Mouse (Mus musculus): Measurements from ENCODE around the gene Plagl1. TPM values are rescaled to one million over a fixed set of nuclear protein-coding genes. Genes with fewer than 3 reads are reported as not detected.
"Not testable (repeated sequence)": the region's sequence is repeated elsewhere in the genome, so short reads cannot be mapped to it uniquely, and the experiment has no call there.

Plagl1 gene
- 237 and 238 TPM in 2 replicates for polyA plus RNA-seq (2015; fragmentation: Nextera tagmentation; extraction: Ambion mirVana)

GRCm38 (mm10) chr10:13060021-13060668 is at the start of gene Plagl1:
TSS of gene Plagl1 (plus strand) at chr10:13060504.
- Histone ChIP-seq H3K4me1 (peaks cover 4% of the 10 kb centered on the region; the same call in 1 of the 2 replicates), H3K36me3 (no peaks in the 10 kb centered on the region), H3K9me3 (no peaks in the 10 kb centered on the region), H3K27me3 (replicated peaks) (0 out of 2 replicates have a peak, but pooled peaks cover 9% of the 10 kb centered on the region), H3K27ac (no peak within 1 kb of the TSS), H3K4me3 (replicated peaks) (peak within 1 kb of the TSS; percentile 32), H3K9ac (no peak within 1 kb of the TSS), H3K4me2 (peak within 1 kb of the TSS; percentile 61)
- 67% methylated on average over 11 of the region's 11 CpGs for WGBS
- no peak for ATAC-seq (ENCODE audit: insufficient read depth, low FRiP score, low read depth)

- Histone ChIP-seq H3K27me3 (replicated peaks) (no peaks in the 10 kb centered on the region), H3K27ac (no peak overlapping the region), H3K4me1 (peaks cover 13% of the 10 kb centered on the region), H3K9ac (no peak overlapping the region), H3K4me3 (replicated peaks) (no peak overlapping the region), H3K36me3 (peaks cover 6% of the 10 kb centered on the region; the same call in 1 of the 2 replicates), H3K4me2 (no peak overlapping the region), H3K9me3 (no peaks in the 10 kb centered on the region)
- ATAC-seq (ENCODE audit: insufficient read depth, low FRiP score, low read depth): no peak
- WGBS: 76% methylated on average over 7 of the region's 7 CpGs
These were observed 46.3 kb upstream of the Plagl1 start for GRCm38 (mm10) chr10:13014026-13014425.

GRCm38 (mm10) chr10:13016573-13016972 is 43.7 kb upstream of the Plagl1 start:
- peak; percentile 65; the same call in 1 of the 2 replicates for ATAC-seq (ENCODE audit: insufficient read depth, low FRiP score, low read depth)
- H3K27ac ChIP-seq: no peak overlapping the region

GRCm38 (mm10) chr10:13018510-13018909 is 41.8 kb upstream of the Plagl1 start:
- Histone ChIP-seq H3K4me3 (replicated peaks) (no peak overlapping the region), H3K4me2 (no peak overlapping the region)
- 65% methylated on average over 7 of the region's 7 CpGs for WGBS

More at GRCm38 (mm10) chr10:13016573-13016972, 43.7 kb upstream of the Plagl1 start:
- 21% methylated on average over 4 of the region's 4 CpGs for WGBS
- H3K27me3 ChIP-seq (replicated peaks): no peaks in the 10 kb centered on the region
- H3K4me2 ChIP-seq: no peak overlapping the region
- no peak overlapping the region for H3K9ac ChIP-seq
- no peaks in the 10 kb centered on the region for H3K36me3 ChIP-seq
- no peaks in the 10 kb centered on the region for H3K9me3 ChIP-seq
- H3K4me1 ChIP-seq: no peaks in the 10 kb centered on the region
- no peak overlapping the region for H3K4me3 ChIP-seq (replicated peaks)

GRCm38 (mm10) chr10:13019026-13019425 is 41.3 kb upstream of the Plagl1 start:
- H3K4me1 ChIP-seq: no peaks in the 10 kb centered on the region
- no peaks in the 10 kb centered on the region for H3K9me3 ChIP-seq
- no peaks in the 10 kb centered on the region for H3K27me3 ChIP-seq (replicated peaks)
- ATAC-seq (ENCODE audit: insufficient read depth, low FRiP score, low read depth): no peak
- no peak overlapping the region for H3K9ac ChIP-seq
- no peaks in the 10 kb centered on the region for H3K36me3 ChIP-seq
- WGBS: 83% methylated on average over 5 of the region's 5 CpGs
- H3K4me2 ChIP-seq: no peak overlapping the region
- no peak overlapping the region for H3K27ac ChIP-seq
- H3K4me3 ChIP-seq (replicated peaks): no peak overlapping the region

More at GRCm38 (mm10) chr10:13018510-13018909, 41.8 kb upstream of the Plagl1 start:
- Histone ChIP-seq H3K27me3 (replicated peaks) (no peaks in the 10 kb centered on the region), H3K9ac (no peak overlapping the region), H3K36me3 (no peaks in the 10 kb centered on the region), H3K9me3 (no peaks in the 10 kb centered on the region), H3K4me1 (no peaks in the 10 kb centered on the region), H3K27ac (no peak overlapping the region)
- ATAC-seq (ENCODE audit: insufficient read depth, low FRiP score, low read depth): no peak

- H3K4me2 ChIP-seq: no peak overlapping the region
- ATAC-seq (ENCODE audit: insufficient read depth, low FRiP score, low read depth): no peak
- 74% methylated on average over 4 of the region's 4 CpGs for WGBS
- H3K4me3 ChIP-seq (replicated peaks): no peak overlapping the region
- no peaks in the 10 kb centered on the region for H3K36me3 ChIP-seq
- H3K27me3 ChIP-seq (replicated peaks): no peaks in the 10 kb centered on the region
- H3K4me1 ChIP-seq: no peaks in the 10 kb centered on the region
- no peak overlapping the region for H3K27ac ChIP-seq
- H3K9me3 ChIP-seq: no peaks in the 10 kb centered on the region
- H3K9ac ChIP-seq: no peak overlapping the region
These were observed 38.2 kb upstream of the Plagl1 start for GRCm38 (mm10) chr10:13022103-13022502.

- not testable (repeated sequence) for H3K27ac ChIP-seq; ATAC-seq (ENCODE audit: insufficient read depth, low FRiP score, low read depth); H3K36me3 ChIP-seq; H3K9me3 ChIP-seq; H3K4me3 ChIP-seq (replicated peaks); H3K27me3 ChIP-seq (replicated peaks); H3K9ac ChIP-seq; H3K4me1 ChIP-seq; H3K4me2 ChIP-seq
- 70% methylated on average over 3 of the region's 3 CpGs for WGBS
These were observed 36.3 kb upstream of the Plagl1 start for GRCm38 (mm10) chr10:13023985-13024384.

- H3K9ac ChIP-seq: no peak overlapping the region
- H3K9me3 ChIP-seq: no peaks in the 10 kb centered on the region
- ATAC-seq (ENCODE audit: insufficient read depth, low FRiP score, low read depth): no peak
- H3K27me3 ChIP-seq (replicated peaks): no peaks in the 10 kb centered on the region
- WGBS: 80% methylated on average over 5 of the region's 5 CpGs
- H3K27ac ChIP-seq: no peak overlapping the region
- no peaks in the 10 kb centered on the region for H3K36me3 ChIP-seq
- H3K4me2 ChIP-seq: no peak overlapping the region
- no peak overlapping the region for H3K4me3 ChIP-seq (replicated peaks)
- no peaks in the 10 kb centered on the region for H3K4me1 ChIP-seq
These were observed 32.6 kb upstream of the Plagl1 start for GRCm38 (mm10) chr10:13027702-13028101.

- H3K27me3 ChIP-seq (replicated peaks): no peaks in the 10 kb centered on the region
These were observed 32.1 kb upstream of the Plagl1 start for GRCm38 (mm10) chr10:13028215-13028614.

GRCm38 (mm10) chr10:13029416-13029815 is 30.9 kb upstream of the Plagl1 start:
- H3K9me3 ChIP-seq: no peaks in the 10 kb centered on the region
- H3K9ac ChIP-seq: no peak overlapping the region
- H3K4me2 ChIP-seq: no peak overlapping the region
- WGBS: 88% methylated on average over 5 of the region's 5 CpGs
- no peak for ATAC-seq (ENCODE audit: insufficient read depth, low FRiP score, low read depth)
- H3K27ac ChIP-seq: no peak overlapping the region
- H3K4me3 ChIP-seq (replicated peaks): no peak overlapping the region
- no peaks in the 10 kb centered on the region for H3K27me3 ChIP-seq (replicated peaks)
- no peaks in the 10 kb centered on the region for H3K4me1 ChIP-seq
- no peaks in the 10 kb centered on the region for H3K36me3 ChIP-seq

More at GRCm38 (mm10) chr10:13028215-13028614, 32.1 kb upstream of the Plagl1 start:
- Histone ChIP-seq H3K9ac (no peak overlapping the region), H3K9me3 (no peaks in the 10 kb centered on the region), H3K4me1 (no peaks in the 10 kb centered on the region), H3K36me3 (no peaks in the 10 kb centered on the region), H3K4me2 (no peak overlapping the region), H3K4me3 (replicated peaks) (no peak overlapping the region), H3K27ac (no peak overlapping the region)
- ATAC-seq (ENCODE audit: insufficient read depth, low FRiP score, low read depth): no peak
- whole genome bisulfite sequencing: 84% methylated on average over 1 of the region's 1 CpGs

- Histone ChIP-seq H3K27ac (no peak overlapping the region), H3K9me3 (no peaks in the 10 kb centered on the region), H3K9ac (no peak overlapping the region), H3K4me1 (no peaks in the 10 kb centered on the region), H3K4me2 (no peak overlapping the region), H3K27me3 (replicated peaks) (no peaks in the 10 kb centered on the region), H3K4me3 (replicated peaks) (no peak overlapping the region), H3K36me3 (no peaks in the 10 kb centered on the region)
- WGBS: 83% methylated on average over 3 of the region's 3 CpGs
- no peak for ATAC-seq (ENCODE audit: insufficient read depth, low FRiP score, low read depth)
These were observed 25.0 kb upstream of the Plagl1 start for GRCm38 (mm10) chr10:13035270-13035669.

- no peak for ATAC-seq (ENCODE audit: insufficient read depth, low FRiP score, low read depth)
- Histone ChIP-seq H3K4me3 (replicated peaks) (no peak overlapping the region), H3K9me3 (no peaks in the 10 kb centered on the region), H3K27me3 (replicated peaks) (no peaks in the 10 kb centered on the region), H3K27ac (no peak overlapping the region), H3K9ac (no peak overlapping the region), H3K36me3 (no peaks in the 10 kb centered on the region), H3K4me1 (no peaks in the 10 kb centered on the region), H3K4me2 (no peak overlapping the region)
- 78% methylated on average over 5 of the region's 5 CpGs for WGBS
These were observed 20.6 kb upstream of the Plagl1 start for GRCm38 (mm10) chr10:13039637-13040174.

All from stomach, embryonic 15.5 days (tissue).